In genomic region chr17:8878056-8878455, GRCm38 (mm10) we compare ENCODE assay signal across 23 mouse cellular contexts.
DNase-seq lines count a peak whose midpoint lies in the region; ATAC-seq lines count a peak whose summit lies in the region.
"Had no signal": no experiment of that assay in that cellular context is flagged by ENCODE, and none has a peak within 500 bp of the region (broad histone marks: within the 10 kb centered on the region; RNA-seq: fewer than 3 reads in every experiment).

No protein-coding gene starts in this region.

- no peak for ATAC-seq in midbrain, embryonic 11.5 days (ENCODE audit: low FRiP score)
- no peak for ATAC-seq in midbrain, embryonic 15.5 days (replicated peaks)
- ATAC-seq: activated CD4-positive, CD25-positive, alpha-beta regulatory T cell, adult 4 months; forebrain, embryonic 14.5 days; forebrain, embryonic 16.5 days; Patski had no signal

- no peaks in the 10 kb centered on the region for H3K9me3 ChIP-seq in midbrain, embryonic 11.5 days (ENCODE audit: control insufficient read depth, low read length)
- no peaks in the 10 kb centered on the region for H3K9me3 ChIP-seq in midbrain, embryonic 15.5 days
- H3K9me3 ChIP-seq: embryonic facial prominence, embryonic 13.5 days; embryonic facial prominence, embryonic 15.5 days; forebrain, embryonic 10.5 days; forebrain, embryonic 12.5 days had no signal

- H3K36me3 ChIP-seq in midbrain, embryonic 11.5 days (ENCODE audit: control insufficient read depth, insufficient read depth, low read length), result no peaks in the 10 kb centered on the region
- no peaks in the 10 kb centered on the region for H3K36me3 ChIP-seq in midbrain, embryonic 15.5 days (replicated peaks)
- H3K36me3 ChIP-seq: embryonic facial prominence, embryonic 13.5 days; embryonic facial prominence, embryonic 15.5 days; forebrain, embryonic 10.5 days; forebrain, embryonic 12.5 days had no signal

- no peak overlapping the region for H3K4me3 ChIP-seq in midbrain, embryonic 11.5 days (ENCODE audit: low read depth, low read length)
- H3K4me3 ChIP-seq in midbrain, embryonic 15.5 days, result no peak overlapping the region
- H3K4me3 ChIP-seq: embryonic facial prominence, embryonic 13.5 days; embryonic facial prominence, embryonic 15.5 days; erythroblast, embryonic 14.5 days; forebrain, embryonic 10.5 days; forebrain, embryonic 12.5 days had no signal

- WGBS in midbrain, embryonic 11.5 days, result 71% methylated on average over 1 of the region's 1 CpGs
- WGBS in midbrain, embryonic 15.5 days, result 77% methylated on average over 1 of the region's 1 CpGs

- DNase-seq in midbrain, embryonic 11.5 days (ENCODE audit: low spot score, missing footprints), result peak; percentile 33
- peak; percentile 63 for DNase-seq in retina, embryonic 14.5 days (ENCODE audit: low spot score)
- DNase-seq in cerebellum, adult 9-11 months, result no peak
- DNase-seq in left cerebral cortex, postnatal 4 days, result no peak
- DNase-seq: adrenal gland, adult 8-10 months; adrenal gland, postnatal 14 days; adrenal gland, postnatal 36 days; cerebellum, adult 11-12 months; cerebellum, adult 2 months; cerebellum, adult 9-10 months; cerebellum, postnatal 14 days; cerebellum, postnatal 36 days; embryo, embryonic 11 days had no signal

- no peak overlapping the region for H3K9ac ChIP-seq in midbrain, embryonic 11.5 days (ENCODE audit: low read length)
- H3K9ac ChIP-seq in midbrain, embryonic 15.5 days, result no peak overlapping the region
- H3K9ac ChIP-seq: embryonic facial prominence, embryonic 13.5 days; embryonic facial prominence, embryonic 15.5 days; forebrain, embryonic 12.5 days had no signal

- no peaks in the 10 kb centered on the region for H3K27me3 ChIP-seq in midbrain, embryonic 11.5 days (ENCODE audit: control insufficient read depth, insufficient read depth, low read length)
- no peaks in the 10 kb centered on the region for H3K27me3 ChIP-seq in midbrain, embryonic 15.5 days (replicated peaks)
- H3K27me3 ChIP-seq: embryonic facial prominence, embryonic 13.5 days; embryonic facial prominence, embryonic 15.5 days; forebrain, embryonic 12.5 days; Patski had no signal

- H3K4me1 ChIP-seq in midbrain, embryonic 11.5 days (ENCODE audit: control insufficient read depth, insufficient read depth, low read length), result no peaks in the 10 kb centered on the region
- no peaks in the 10 kb centered on the region for H3K4me1 ChIP-seq in midbrain, embryonic 15.5 days
- H3K4me1 ChIP-seq: embryonic facial prominence, embryonic 13.5 days; embryonic facial prominence, embryonic 15.5 days; forebrain, embryonic 10.5 days had no signal

- no peak overlapping the region for H3K27ac ChIP-seq in midbrain, embryonic 11.5 days (ENCODE audit: low read depth, low read length)
- H3K27ac ChIP-seq in midbrain, embryonic 15.5 days, result no peak overlapping the region
- H3K27ac ChIP-seq: embryonic facial prominence, embryonic 13.5 days; embryonic facial prominence, embryonic 15.5 days; forebrain, embryonic 10.5 days; forebrain, embryonic 12.5 days had no signal

- H3K4me2 ChIP-seq in midbrain, embryonic 11.5 days, result no peak overlapping the region
- no peak overlapping the region for H3K4me2 ChIP-seq in midbrain, embryonic 15.5 days
- H3K4me2 ChIP-seq: embryonic facial prominence, embryonic 13.5 days; embryonic facial prominence, embryonic 15.5 days; forebrain, embryonic 12.5 days had no signal

- intact Hi-C loops in left cerebral cortex, postnatal 4 days (cut with DNase I), result no loop called here

Comparison
In these comparisons a context has a peak if more than half of its experiments do, and no peak if none do; other contexts are left out.
1. DNase-seq: peak in midbrain, embryonic 11.5 days (single experiment) and retina, embryonic 14.5 days (single experiment); none in cerebellum, adult 9-11 months (single experiment) and left cerebral cortex, postnatal 4 days (single experiment).